Mouse (Mus musculus): ENCODE results near the gene Rergl. TPM values are rescaled to one million over a fixed set of nuclear protein-coding genes. Genes with fewer than 3 reads are reported as not detected.

Gene Rergl
- polyA plus RNA-seq, 1 experiment from 2014 or later: not detected

Other genes with a start within 250 kb of the Rergl start
- gene Pik3c2g, start 85.2 kb upstream of the Rergl start, polyA plus RNA-seq (2015; fragmentation: Nextera tagmentation; extraction: Ambion mirVana): 0.19 and 0.36 TPM in 2 replicates